Mouse (Mus musculus): Measurements from ENCODE around the gene Supv3l1. TPM values are rescaled to one million over a fixed set of nuclear protein-coding genes. Genes with fewer than 3 reads are reported as not detected.
A peak's percentile ranks its signal among the peaks of the same experiment; 100 is the strongest.
"Not testable (repeated sequence)": the region's sequence is repeated elsewhere in the genome, so short reads cannot be mapped to it uniquely, and the experiment has no call there.

The Supv3l1 gene
- polyA plus RNA-seq, 1 experiment from 2014 or later, result 23.5 TPM

DNA sequence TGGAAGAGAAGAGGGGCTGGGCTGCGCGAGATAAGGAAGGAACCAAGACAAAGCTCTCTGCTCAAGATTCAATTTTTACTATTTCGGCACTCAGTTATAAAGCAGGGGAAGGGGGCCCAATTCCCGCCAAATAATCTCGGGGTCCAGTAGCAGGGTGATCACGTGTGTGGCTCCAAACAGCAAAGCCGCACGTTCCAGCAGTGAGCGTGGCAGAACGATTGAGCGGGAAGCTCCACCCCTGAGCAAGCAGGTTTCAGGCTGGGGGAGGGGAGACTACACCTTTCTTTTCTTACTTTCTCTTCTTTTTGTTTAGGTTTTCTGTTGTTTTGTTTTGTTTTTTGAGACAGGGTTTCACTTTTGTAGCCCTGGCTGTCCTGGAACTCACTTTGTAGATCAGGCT is 2.5 kb upstream of the Supv3l1 start:
- H3K9ac ChIP-seq (replicated peaks); H3K4me2 ChIP-seq (replicated peaks); H3K4me3 ChIP-seq; H3K27me3 ChIP-seq; ATAC-seq (replicated peaks); H3K9me3 ChIP-seq; H3K27ac ChIP-seq (replicated peaks): not testable (repeated sequence)
- H3K36me3 ChIP-seq, result peaks cover 22% of the 10 kb centered on the region
- H3K4me1 ChIP-seq, result peaks cover 17% of the 10 kb centered on the region
- 75% methylated on average over 11 of the region's 11 CpGs for WGBS

DNA sequence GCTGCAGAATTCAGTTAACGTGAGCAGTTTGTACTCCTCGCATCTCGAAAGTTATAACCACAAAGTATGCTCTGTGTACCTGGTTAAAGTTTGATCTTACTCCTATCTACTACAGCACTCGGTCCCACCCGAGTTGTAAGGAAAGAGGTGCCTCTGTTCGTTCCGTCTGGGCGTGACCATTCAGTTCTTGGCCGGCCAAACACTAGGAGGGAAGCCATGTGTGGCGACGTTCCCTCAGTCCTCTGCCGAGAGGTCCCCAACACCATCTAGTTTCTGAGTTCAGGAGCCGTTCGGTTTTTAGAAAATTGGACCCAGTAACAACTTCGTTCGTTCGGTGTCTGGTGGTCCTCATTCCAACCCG is 722 bp upstream of the Supv3l1 start:
- Histone ChIP-seq H3K9ac (replicated peaks) (peak overlapping the region; percentile 96), H3K27me3 (no peaks in the 10 kb centered on the region), H3K4me1 (peaks cover 17% of the 10 kb centered on the region), H3K9me3 (no peaks in the 10 kb centered on the region), H3K4me2 (replicated peaks) (peak overlapping the region; percentile 77), H3K36me3 (peaks cover 24% of the 10 kb centered on the region), H3K27ac (replicated peaks) (peak overlapping the region; percentile 95), H3K4me3 (peak overlapping the region; percentile 85)
- WGBS, result 36% methylated on average over 18 of the region's 18 CpGs
- no peak; the same call in 1 of the 2 replicates for ATAC-seq (replicated peaks)

DNA sequence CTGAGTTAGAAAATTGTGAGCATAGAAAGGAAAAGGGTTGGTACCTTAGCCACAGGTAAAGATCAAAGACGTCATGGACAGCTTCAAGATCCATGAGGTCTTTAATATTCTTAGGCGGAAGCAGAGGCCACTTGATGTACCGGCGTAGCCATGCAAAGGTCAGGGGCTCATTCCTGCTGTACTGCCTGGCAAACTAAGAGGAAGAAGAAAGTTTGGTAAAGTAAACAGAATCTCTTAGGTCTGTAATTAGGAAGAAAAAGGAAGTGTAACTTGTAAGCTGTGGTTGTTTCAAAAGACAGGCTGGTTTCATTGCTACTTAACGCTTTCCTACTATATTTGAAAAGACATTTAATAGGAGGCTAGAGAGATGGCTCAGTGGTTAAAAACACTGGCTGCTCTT is 19.1 kb downstream of the Supv3l1 start:
- H3K9me3 ChIP-seq, result no peaks in the 10 kb centered on the region
- ATAC-seq (replicated peaks), result no peak
- H3K27ac ChIP-seq (replicated peaks), result no peak overlapping the region
- no peaks in the 10 kb centered on the region for H3K4me1 ChIP-seq
- H3K27me3 ChIP-seq, result no peaks in the 10 kb centered on the region
- WGBS, result 96% methylated on average over 5 of the region's 5 CpGs
- H3K36me3 ChIP-seq, result peaks cover 70% of the 10 kb centered on the region
- H3K4me2 ChIP-seq (replicated peaks), result no peak overlapping the region
- no peak overlapping the region for H3K4me3 ChIP-seq
- H3K9ac ChIP-seq (replicated peaks), result no peak overlapping the region

DNA sequence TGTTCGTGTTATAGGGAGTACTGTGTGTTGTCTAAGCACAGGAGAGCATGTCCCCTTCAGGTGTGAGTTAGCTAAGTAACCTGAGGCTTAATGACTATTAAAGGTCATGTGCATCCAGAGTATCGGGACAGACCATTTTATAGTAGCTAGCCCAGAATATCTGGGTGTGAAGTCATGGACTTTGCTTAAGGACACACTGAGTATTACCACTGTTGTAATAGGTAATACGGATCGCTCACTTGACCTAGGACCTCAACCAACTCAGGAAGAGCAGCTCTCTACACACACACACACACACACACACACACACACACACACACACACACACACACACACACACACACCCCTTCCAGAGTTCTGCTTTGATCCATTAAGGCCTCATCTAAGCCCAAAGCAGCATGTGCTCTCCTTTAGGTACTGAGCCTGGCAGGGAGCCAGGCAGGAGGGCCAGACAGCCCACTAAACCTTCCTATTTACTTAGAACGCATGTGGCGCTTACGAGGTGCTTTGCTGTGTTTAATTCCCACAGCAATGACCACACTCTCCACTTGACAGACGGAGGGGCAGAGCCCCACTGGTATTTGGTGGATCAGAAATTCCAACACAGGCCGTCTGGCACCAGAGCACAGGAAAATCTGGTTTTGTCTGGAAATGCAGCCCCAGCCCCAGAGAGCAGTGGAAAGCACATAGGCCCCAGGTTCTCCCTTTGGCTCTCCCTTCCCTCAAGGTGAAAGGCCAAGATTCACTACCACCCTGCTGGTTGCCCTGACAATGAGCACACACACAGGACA is 24.3 kb downstream of the Supv3l1 start:
- H3K27me3 ChIP-seq, result no peaks in the 10 kb centered on the region
- no peak for ATAC-seq (replicated peaks)
- H3K9ac ChIP-seq (replicated peaks), result no peak overlapping the region
- 49% methylated on average over 9 of the region's 9 CpGs for WGBS
- H3K4me2 ChIP-seq (replicated peaks), result no peak overlapping the region
- no peaks in the 10 kb centered on the region for H3K9me3 ChIP-seq
- H3K36me3 ChIP-seq, result peaks cover 23% of the 10 kb centered on the region
- no peak overlapping the region for H3K4me3 ChIP-seq
- H3K27ac ChIP-seq (replicated peaks), result no peak overlapping the region
- no peaks in the 10 kb centered on the region for H3K4me1 ChIP-seq

DNA sequence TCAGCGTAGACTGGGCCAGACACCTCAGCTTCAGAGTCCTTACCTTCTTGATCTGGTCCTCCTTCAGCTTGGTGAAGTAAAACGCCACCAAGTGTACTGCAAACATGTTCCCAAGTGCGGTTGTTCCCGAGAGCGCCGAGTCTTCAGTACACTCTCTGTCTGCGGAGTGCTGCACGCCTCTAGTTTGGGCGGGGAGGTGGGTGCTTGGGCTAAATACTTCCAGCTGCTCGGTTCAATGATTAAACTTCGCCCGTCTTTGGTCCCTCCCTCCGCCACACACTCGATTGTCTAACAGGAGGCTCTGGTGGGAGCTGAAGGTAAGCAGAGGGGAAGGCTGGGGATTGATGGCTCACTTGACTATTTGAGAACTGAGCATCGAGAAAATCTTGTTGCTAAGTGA is 27.3 kb downstream of the Supv3l1 start, which contains the start of gene Hkdc1:
Gene Hkdc1 (minus strand): TSS at position 237 of the 400 bp plus-strand sequence.
- H3K36me3 ChIP-seq, result no peaks in the 10 kb centered on the region
- no peak within 1 kb of the TSS for H3K9ac ChIP-seq (replicated peaks)
- no peak for ATAC-seq (replicated peaks)
- no peak within 1 kb of the TSS for H3K4me2 ChIP-seq (replicated peaks)
- no peak within 1 kb of the TSS for H3K27ac ChIP-seq (replicated peaks)
- no peaks in the 10 kb centered on the region for H3K9me3 ChIP-seq
- 57% methylated on average over 15 of the region's 15 CpGs for WGBS
- no peaks in the 10 kb centered on the region for H3K4me1 ChIP-seq
- H3K27me3 ChIP-seq, result no peaks in the 10 kb centered on the region
- H3K4me3 ChIP-seq, result no peak within 1 kb of the TSS

DNA sequence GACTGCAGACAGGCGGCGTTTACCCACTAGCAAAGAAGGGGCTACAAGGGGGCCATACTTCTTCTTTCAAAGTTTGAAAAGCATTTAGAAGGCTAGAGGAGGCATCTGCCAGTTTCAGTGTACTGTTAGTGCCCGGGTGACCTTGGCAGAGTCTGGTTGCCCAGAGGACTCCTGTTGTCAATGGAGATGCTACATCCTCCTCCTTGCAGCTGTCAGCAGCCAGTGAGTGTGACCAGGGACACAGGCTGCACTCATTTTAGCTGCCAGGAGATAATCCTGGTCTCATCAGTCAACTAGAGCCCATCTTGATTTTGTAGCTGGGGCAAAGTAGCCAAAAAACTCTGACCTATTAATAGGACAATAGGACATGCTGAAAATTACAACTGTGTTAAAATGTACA is 28.4 kb downstream of the Supv3l1 start:
- Histone ChIP-seq H3K27me3 (no peaks in the 10 kb centered on the region), H3K9ac (replicated peaks) (no peak overlapping the region), H3K27ac (replicated peaks) (no peak overlapping the region), H3K36me3 (no peaks in the 10 kb centered on the region), H3K4me1 (no peaks in the 10 kb centered on the region), H3K4me3 (no peak overlapping the region), H3K9me3 (no peaks in the 10 kb centered on the region), H3K4me2 (replicated peaks) (no peak overlapping the region)
- no peak for ATAC-seq (replicated peaks)
- WGBS, result 87% methylated on average over 3 of the region's 3 CpGs

DNA sequence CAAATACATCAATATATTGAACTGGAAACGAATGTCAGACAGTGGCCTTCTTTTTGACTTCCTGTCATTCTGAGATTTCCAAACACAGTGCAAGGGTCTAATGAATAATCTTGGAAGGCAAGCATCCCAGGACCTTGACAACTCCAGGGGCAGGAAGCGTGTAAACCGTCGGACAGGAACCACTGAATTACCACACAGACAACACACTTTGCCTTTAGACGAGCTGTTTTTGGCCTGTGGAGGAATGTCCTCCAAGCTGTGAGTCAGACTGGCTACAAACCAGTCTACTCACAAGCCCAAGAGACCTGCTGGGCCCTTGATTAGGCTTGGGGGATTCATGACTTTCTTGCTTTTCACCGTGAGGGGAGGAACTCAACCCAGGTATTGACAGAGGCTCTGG is 29.1 kb downstream of the Supv3l1 start:
- H3K27ac ChIP-seq (replicated peaks), result no peak overlapping the region
- H3K4me3 ChIP-seq, result no peak overlapping the region
- H3K27me3 ChIP-seq, result no peaks in the 10 kb centered on the region
- H3K9ac ChIP-seq (replicated peaks), result no peak overlapping the region
- 77% methylated on average over 6 of the region's 6 CpGs for WGBS
- no peak for ATAC-seq (replicated peaks)
- H3K4me1 ChIP-seq, result no peaks in the 10 kb centered on the region
- H3K36me3 ChIP-seq, result no peaks in the 10 kb centered on the region
- no peaks in the 10 kb centered on the region for H3K9me3 ChIP-seq
- H3K4me2 ChIP-seq (replicated peaks), result no peak overlapping the region

DNA sequence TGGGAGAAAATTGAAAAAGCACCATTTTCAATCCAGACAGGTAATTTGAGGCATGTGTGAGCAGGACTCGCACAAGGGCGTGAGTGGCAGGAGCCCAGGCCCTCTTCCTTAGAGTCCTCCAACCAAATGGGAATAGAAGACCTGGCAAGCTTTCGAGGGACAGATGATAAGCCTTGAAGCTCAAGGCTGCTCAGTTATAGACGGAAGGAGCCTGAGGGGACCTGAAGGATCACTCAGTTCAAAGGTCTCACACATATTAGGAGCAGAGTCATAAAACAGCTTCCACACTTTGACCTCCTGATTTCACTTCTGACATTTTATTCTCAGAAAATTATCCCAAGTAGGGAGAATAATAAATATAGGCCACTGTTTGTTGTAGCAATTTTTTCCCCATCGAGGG is 30.1 kb downstream of the Supv3l1 start:
- no peak for ATAC-seq (replicated peaks)
- no peak overlapping the region for H3K27ac ChIP-seq (replicated peaks)

DNA sequence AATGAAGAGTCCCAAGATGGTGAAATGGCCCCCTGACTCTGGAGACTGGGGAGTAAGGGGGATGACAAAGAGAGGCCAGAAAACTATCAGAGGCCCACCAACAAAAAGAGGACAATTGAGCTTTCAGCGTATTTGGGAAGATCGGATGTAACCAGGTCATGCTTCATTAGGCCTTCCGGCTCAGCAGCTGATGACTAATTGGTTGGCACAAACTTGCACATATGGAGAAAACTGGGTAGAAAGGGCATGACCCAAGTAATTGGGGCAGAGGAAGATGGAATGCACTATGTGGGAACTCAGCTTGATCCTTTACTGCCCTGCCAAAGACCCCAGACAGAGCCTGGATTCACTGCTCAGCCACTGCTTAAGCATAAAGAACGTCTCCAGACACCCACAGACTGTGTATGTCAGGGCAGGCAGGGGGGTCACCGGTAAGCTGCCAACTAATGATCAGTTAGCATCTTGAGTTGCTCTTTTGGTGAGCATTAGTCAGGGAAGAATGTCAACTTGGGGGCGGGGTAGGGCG is 30.6 kb downstream of the Supv3l1 start:
- Histone ChIP-seq H3K36me3 (no peaks in the 10 kb centered on the region), H3K4me3 (no peak overlapping the region), H3K27ac (replicated peaks) (no peak overlapping the region), H3K27me3 (no peaks in the 10 kb centered on the region), H3K4me2 (replicated peaks) (no peak overlapping the region), H3K9me3 (no peaks in the 10 kb centered on the region), H3K9ac (replicated peaks) (no peak overlapping the region), H3K4me1 (no peaks in the 10 kb centered on the region)
- no peak for ATAC-seq (replicated peaks)
- WGBS, result 45% methylated on average over 7 of the region's 7 CpGs

More for the DNA sequence above, 30.1 kb downstream of the Supv3l1 start:
- no peaks in the 10 kb centered on the region for H3K36me3 ChIP-seq
- WGBS, result 89% methylated on average over 5 of the region's 5 CpGs
- no peak overlapping the region for H3K4me3 ChIP-seq
- no peak overlapping the region for H3K4me2 ChIP-seq (replicated peaks)
- no peak overlapping the region for H3K9ac ChIP-seq (replicated peaks)
- H3K4me1 ChIP-seq, result no peaks in the 10 kb centered on the region
- no peaks in the 10 kb centered on the region for H3K9me3 ChIP-seq
- no peaks in the 10 kb centered on the region for H3K27me3 ChIP-seq

DNA sequence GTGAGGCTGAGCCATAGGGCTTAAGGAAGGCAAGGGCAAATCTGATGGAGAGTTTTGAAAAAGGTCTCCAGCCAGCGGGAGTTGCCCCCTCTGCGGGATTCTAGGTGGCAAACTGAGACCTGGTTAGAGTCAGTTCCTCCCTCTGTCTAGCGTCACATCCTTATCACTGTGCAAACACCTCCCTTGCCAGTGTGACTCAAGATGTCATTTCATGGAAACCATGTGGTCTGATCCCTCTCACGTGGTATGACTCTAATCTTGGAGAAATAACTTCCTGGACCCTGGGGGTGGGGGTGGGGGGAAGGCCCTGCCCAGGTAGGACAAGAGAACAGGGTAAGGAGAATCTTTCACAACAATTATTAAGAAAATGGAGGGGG is 35.9 kb downstream of the Supv3l1 start:
- Histone ChIP-seq H3K4me1 (no peaks in the 10 kb centered on the region), H3K27me3 (no peaks in the 10 kb centered on the region), H3K4me2 (replicated peaks) (no peak overlapping the region), H3K27ac (replicated peaks) (no peak overlapping the region), H3K4me3 (no peak overlapping the region), H3K36me3 (no peaks in the 10 kb centered on the region), H3K9ac (replicated peaks) (no peak overlapping the region), H3K9me3 (no peaks in the 10 kb centered on the region)
- no peak for ATAC-seq (replicated peaks)
- WGBS, result 59% methylated on average over 4 of the region's 4 CpGs

DNA sequence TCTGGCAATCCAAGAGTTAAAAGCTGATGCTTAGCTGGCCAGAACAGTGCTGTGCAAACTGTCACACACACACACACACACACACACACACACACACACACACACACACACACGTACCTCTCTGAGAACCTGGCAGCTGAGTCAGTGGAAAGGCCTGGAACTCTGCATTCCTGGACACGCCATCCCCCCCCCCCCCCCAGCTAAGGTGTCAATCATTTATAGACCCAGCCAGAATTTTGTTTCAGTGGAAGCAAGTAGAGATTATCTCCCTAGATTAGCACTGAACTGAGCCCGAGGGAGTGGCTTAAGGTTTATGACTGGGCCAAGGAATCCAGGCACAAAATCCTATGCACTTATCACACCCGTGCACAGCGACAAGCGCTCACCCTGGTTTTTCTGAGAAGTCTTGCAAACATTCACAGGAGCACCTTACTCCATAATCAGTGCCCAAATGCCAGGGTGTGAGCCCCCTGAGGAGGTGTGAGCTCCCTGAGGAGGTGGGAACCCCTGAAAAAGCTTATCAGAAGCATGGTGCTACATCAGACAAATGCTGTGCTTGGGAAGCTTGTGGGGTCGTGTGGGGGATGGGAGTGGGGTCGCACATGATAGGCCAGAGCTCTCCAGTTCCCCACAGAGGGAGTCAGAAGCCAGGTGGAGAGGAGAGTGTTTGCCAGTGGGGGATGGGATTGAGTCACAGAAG is 36.5 kb downstream of the Supv3l1 start:
- no peak for ATAC-seq (replicated peaks)
- Histone ChIP-seq H3K4me1 (no peaks in the 10 kb centered on the region), H3K27me3 (no peaks in the 10 kb centered on the region), H3K27ac (replicated peaks) (no peak overlapping the region), H3K9me3 (no peaks in the 10 kb centered on the region), H3K4me3 (no peak overlapping the region), H3K4me2 (replicated peaks) (no peak overlapping the region), H3K36me3 (no peaks in the 10 kb centered on the region), H3K9ac (replicated peaks) (no peak overlapping the region)
- WGBS, result 37% methylated on average over 7 of the region's 8 CpGs

All from forebrain, embryonic 15.5 days (tissue).